Mouse (Mus musculus): Measurements from ENCODE around the gene Dzank1.

The Dzank1 gene

GRCm38 (mm10) chr2:144465876-144466575, 61.2 kb downstream of the Dzank1 start:
- no peak for DNase-seq (ENCODE audit: low spot score)

DNA sequence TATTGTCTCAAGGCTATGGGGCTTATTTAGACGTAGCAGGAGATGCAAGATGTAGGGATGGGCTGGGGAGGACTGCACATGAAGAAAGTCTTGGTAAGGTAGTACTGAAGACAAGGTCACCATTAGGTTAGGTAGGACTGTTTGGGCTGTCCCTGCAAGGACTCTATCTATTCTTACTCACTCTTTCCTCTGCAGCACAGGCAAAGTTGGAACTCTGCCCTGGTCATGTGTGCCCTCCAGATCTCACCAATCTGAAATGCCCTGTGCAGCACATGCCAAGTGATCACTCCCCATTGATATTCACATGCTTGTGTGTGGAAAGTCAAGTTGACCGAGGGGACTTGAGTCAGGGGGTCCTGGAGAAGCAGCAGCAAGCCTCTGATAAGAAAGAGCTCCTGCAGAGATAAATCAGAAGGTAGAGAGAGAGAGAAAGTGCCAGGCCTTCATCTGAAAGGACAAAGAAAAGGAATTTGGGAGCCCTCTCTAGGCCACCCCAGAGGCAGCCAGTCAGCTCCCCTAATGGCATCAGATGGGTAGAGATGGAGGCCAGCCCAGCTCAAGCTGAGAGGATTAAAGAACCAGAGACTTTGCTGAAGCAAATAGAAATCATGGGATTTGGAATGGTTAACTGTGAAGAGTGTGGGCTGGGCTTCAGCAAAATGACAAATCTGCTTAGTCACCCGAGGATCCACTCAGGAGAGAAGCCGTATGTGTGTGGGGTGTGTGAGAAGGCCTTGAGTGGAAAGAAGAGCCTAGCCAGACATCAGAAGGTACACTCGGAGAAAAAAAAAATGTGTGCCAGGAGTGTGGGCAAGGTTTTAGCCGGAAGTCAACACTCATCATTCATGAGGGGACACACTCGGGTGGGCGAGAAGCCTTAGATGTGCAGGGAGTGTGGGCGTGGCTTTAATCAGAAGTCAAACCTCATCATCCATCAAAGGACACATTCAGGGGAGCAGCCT, 62.1 kb downstream of the Dzank1 start:
- no peak for DNase-seq (ENCODE audit: low spot score)

DNA sequence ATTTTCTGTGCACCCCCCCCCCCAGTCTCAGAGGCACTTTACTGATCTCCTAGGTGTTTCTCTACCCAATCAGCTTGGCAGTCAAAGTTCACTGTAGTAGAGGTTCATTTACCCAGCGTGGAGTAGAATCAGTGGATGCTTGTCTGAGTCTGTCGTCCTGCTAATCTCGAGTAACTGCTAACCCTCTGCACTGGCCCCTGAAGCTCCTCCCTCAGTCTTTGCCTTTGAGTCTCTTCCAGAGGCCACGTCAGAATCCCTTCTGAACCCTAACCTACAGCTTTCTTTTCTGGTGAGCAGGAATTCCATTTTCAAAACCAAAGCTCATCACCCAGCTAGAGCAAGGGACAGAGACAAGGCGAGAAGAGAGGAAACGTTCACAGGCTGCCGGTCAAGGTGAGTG, 63.0 kb downstream of the Dzank1 start:
- DNase-seq (ENCODE audit: low spot score), result no peak

DNA sequence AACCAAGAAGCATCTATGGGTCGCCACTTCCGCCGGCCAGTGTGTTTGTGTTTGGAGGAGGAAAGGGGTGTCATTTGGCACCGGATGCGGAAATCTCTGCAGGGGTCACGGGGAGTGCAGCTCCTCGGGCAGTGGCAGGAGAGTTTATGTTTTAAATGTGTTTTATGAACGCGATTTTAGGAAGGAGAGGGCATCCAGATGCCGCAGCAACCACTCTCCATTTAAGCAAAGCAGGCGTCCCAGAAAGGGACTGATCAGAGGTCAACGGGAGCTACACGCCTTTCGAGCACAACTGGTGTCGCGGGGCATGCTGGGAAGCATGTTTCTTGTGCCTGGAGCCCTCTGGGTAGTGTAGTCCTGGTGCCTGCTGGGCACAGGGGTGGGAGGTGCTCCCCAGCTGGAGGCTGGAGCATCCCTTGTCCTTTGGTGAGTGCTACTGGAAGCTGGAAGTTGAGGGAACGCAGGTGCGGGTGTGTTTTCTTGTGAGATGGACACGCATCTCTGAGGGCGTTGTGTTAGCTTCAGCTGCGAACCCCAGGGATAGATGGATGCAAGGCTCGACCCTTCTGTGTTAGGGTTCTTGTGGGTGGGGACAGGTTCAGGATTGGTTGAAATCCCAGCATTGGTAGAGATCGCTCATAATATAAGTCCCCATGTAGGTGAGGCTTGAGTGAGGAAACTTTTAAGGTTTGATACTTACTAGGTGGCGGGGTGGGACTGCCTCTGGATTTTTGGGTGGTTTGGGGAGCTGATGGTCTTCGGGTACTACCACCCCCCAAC, 68.0 kb downstream of the Dzank1 start:
- DNase-seq (ENCODE audit: low spot score), result peak; percentile 54

GRCm38 (mm10) chr2:144458355-144458754, 68.9 kb downstream of the Dzank1 start:
- DNase-seq (ENCODE audit: low spot score), result no peak

- peak; percentile 57 for DNase-seq (ENCODE audit: low spot score)
These were observed 74.7 kb downstream of the Dzank1 start for GRCm38 (mm10) chr2:144452364-144453008.

- DNase-seq (ENCODE audit: low spot score), result no peak
These were observed 76.8 kb downstream of the Dzank1 start for GRCm38 (mm10) chr2:144450378-144450777.

GRCm38 (mm10) chr2:144446360-144446999, 80.7 kb downstream of the Dzank1 start:
- DNase-seq (ENCODE audit: low spot score), result no peak

GRCm38 (mm10) chr2:144441386-144441915, 85.8 kb downstream of the Dzank1 start:
- no peak for DNase-seq (ENCODE audit: low spot score)

- DNase-seq (ENCODE audit: low spot score), result no peak
These were observed 88.0 kb downstream of the Dzank1 start for GRCm38 (mm10) chr2:144439191-144439700.

DNA sequence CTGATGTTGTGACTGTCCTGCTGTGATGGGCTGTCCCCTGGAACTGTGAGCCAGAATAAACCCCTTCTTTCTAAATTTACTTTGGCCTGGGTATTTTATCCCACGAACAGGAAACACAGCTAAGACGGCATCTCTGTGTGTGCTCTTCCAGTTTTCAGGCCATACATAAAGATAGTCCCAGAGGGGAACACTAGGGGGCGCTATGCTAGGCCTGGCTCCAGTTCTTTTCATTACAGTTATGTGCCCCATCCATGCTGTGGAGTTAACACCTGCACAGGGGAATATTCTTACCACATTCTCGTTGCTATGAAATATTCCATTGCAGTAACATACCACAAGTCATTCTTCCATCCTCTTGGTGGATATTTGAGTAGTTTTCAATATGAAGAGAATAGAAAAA, 88.8 kb downstream of the Dzank1 start:
- DNase-seq (ENCODE audit: low spot score), result no peak

DNA sequence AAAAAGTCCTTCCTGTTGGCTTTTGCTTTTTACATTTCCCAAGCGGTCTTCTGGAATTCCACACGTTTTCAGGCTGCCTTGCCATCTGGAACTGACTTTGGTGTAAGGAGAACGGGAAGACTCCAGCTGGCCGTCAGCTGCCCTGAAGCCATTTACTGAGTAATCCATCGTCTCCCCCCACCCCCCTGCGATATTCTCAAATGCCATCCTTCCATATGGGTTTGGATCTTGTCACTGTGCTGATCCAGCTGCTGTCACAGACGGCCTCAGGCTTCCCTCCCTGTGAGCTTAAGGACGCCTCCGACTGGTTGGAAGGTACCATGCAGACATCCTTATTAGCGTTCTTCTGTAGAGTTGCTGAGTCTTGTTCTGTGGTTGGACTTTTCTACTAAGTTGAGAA, 91.5 kb downstream of the Dzank1 start:
- DNase-seq (ENCODE audit: low spot score), result no peak

DNA sequence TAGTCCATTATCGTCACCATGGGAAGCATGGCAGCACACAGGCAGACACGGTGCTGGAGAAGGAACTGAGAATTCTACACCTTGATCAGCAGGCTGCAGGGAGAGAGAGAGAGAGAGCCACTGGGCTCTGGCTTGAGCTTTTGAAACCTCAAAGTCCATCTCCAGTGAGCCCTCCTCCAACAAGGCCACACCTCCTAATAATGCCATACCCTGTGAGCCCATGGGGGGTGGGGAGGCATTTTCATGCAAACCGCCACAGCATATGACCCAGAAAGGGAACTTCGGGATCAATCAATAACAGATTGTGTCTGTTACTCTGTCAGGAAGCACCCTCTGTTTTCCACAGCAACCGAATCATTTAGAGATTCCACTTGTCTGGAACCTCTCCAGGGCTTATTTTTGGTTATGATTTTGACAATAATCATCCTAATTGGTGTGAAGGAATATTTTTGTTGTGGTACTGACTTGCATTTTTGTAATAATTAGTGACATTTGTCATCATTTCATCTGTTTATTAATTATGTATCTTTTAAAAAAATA, 95.9 kb downstream of the Dzank1 start:
- DNase-seq (ENCODE audit: low spot score), result no peak

DNA sequence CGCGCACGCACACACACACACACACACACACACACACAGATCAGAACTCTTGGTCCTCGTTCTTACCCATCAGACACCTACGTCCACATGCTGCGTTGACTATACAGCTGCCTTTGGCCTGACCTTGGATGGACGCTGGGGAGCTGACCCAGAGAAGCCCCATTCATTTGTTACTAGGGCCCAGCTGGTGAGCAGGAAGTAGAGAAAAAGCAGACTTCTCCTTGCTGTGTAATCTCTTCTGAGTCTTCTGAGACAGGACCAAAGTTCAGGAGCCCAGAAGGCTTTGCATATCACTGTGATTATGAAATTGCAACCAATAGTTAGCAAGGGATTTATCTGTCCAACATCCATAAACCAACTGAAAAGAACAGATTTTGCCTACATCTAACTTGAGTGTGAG, 98.0 kb downstream of the Dzank1 start:
- DNase-seq (ENCODE audit: low spot score), result no peak

DNA sequence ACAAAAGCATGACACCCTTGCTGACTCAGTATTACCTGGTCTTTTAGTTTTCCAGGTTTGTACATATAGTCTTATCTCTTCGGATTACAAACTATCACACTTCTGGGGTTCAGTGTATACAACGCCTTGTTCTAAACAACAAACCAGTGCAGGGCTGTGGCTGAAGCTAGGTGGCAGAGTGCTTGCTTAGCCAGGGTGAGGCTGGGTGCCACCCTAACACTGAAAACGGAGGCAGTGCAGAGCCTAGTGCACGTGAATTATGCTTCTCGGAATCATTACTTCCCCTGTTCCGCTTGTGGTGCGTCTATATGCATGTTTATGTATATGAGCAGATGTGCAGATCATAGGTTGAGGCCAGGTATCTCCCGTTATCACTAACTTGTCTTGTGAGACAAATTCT, 98.6 kb downstream of the Dzank1 start:
- no peak for DNase-seq (ENCODE audit: low spot score)

DNA sequence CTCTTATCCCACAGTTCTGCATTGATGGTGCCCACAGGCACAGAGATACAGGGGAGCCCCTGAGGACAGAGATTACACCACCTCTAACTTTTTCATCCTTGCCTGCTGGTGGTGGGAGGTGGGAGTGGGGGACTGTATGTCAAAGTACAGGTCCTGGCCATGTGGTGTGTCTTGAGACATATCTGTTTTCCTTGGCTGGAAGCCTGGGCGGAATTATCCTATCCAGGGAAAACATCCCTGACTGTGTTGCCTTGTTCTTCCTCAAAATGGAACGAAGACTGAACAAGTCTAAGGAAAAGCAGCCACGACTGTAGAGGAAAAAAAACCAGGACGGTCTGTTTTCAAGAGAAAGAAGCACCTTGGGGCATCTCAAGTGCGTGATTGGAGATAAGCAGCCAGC, 99.4 kb downstream of the Dzank1 start:
- DNase-seq (ENCODE audit: low spot score), result no peak

DNA sequence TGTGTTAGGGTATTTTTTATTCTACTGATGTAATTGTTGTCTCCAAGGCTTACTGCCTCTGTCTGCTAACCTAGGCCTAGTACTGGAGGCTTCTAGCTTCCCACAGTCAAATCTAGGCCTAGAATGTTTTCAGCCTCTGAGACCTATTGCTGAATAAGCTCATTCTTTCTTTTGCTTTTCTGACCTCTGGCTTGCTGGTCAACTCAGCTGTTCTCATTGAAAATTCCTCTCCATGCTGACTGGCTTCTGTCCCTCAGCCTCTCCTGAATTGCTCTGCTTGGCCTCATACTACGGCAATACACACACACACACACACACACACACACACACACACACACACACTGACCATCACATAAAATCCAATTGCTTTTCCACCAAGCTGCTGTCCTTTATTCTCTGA, 101.5 kb downstream of the Dzank1 start:
- no peak for DNase-seq (ENCODE audit: low spot score)

DNA sequence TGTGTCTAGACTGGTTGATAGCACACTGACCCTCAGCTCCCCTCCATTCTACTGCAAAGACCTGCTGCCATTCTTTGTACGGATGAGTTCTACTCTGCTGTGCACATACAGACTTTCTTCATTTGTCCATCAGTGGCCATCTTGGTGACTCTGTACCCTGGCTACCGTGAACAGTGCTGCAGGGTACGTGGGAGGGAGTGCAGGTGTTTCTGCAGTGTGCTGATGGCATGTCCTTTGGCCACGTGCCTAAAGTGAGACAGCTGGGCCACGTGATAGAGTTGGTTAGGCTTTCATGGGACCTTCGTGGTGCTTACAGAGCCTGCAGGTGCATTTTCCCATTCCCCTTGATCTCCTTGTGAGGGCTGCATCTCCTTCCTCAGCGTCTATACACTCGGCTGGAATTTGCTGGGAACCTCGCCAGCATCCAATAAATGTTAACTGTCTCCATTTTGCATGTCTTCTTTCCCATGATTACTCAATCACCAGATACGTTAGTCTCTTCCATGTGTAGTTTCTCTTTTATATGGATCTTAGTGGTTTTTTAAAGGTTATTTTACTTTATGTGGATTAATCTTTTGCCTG, 105.0 kb downstream of the Dzank1 start:
- no peak for DNase-seq (ENCODE audit: low spot score)
